Mouse (Mus musculus) mature B cell (primary cell): ENCODE results near the gene Avp.

Experiments
- in situ Hi-C: fragments of 300-500 bp; cut with MboI; formaldehyde crosslinking; loops from 2 replicates; pipeline ENCODE4 v1.14.3; 2019

The Avp gene

GRCm38 (mm10) chr2:130569926-130570325 lies 12.4 kb downstream of the Avp start:
- in situ Hi-C loops, result no loop called here

GRCm38 (mm10) chr2:130568921-130569320 lies 13.4 kb downstream of the Avp start:
- in situ Hi-C loops, result no loop called here

GRCm38 (mm10) chr2:130564983-130565382 lies 17.4 kb downstream of the Avp start:
- in situ Hi-C loops, result no loop called here

- in situ Hi-C loops, result no loop called here
Observed at GRCm38 (mm10) chr2:130564063-130564462, 18.3 kb downstream of the Avp start.

GRCm38 (mm10) chr2:130563212-130564055 lies 18.9 kb downstream of the Avp start, which contains the start of gene Mrps26:
Gene Mrps26 (plus strand): TSS chr2:130563742.
- in situ Hi-C loops, result no loop called here

GRCm38 (mm10) chr2:130558015-130558414 lies 24.3 kb downstream of the Avp start:
- in situ Hi-C loops, result no loop called here

- in situ Hi-C loops, result no loop called here
Observed at GRCm38 (mm10) chr2:130557462-130557861, 24.9 kb downstream of the Avp start.

- in situ Hi-C loops, result no loop called here
Observed at GRCm38 (mm10) chr2:130556292-130556691, 26.1 kb downstream of the Avp start.

GRCm38 (mm10) chr2:130554841-130555240 lies 27.5 kb downstream of the Avp start:
- in situ Hi-C loops, result no loop called here

- in situ Hi-C loops, result no loop called here
Observed at GRCm38 (mm10) chr2:130546957-130547356, 35.4 kb downstream of the Avp start.

GRCm38 (mm10) chr2:130540266-130540665 lies 42.1 kb downstream of the Avp start:
- in situ Hi-C loops, result no loop called here

GRCm38 (mm10) chr2:130538876-130539546 lies 43.3 kb downstream of the Avp start:
- in situ Hi-C loops, result no loop called here

GRCm38 (mm10) chr2:130536890-130537289 lies 45.5 kb downstream of the Avp start:
- in situ Hi-C loops, result no loop called here

GRCm38 (mm10) chr2:130535017-130535416 lies 47.3 kb downstream of the Avp start:
- in situ Hi-C loops, result no loop called here

- in situ Hi-C loops, result no loop called here
Observed at GRCm38 (mm10) chr2:130532201-130532600, 50.2 kb downstream of the Avp start.
